Mouse (Mus musculus) stomach, postnatal 0 days (tissue): Measurements from ENCODE around the gene H2-Ab1.

Experiments
- CTCF ChIP-seq: IDR thresholded peaks from 2 replicates; pipeline ENCODE4 v1.5.1; 2016; ENCODE audit warnings: antibody characterized with exemption, low read depth, mild to moderate bottlenecking, moderate library complexity
- EP300 ChIP-seq: optimal IDR thresholded peaks from 2 replicates; pipeline ENCODE3; 2016; ENCODE audit warnings: antibody characterized with exemption

DNA sequence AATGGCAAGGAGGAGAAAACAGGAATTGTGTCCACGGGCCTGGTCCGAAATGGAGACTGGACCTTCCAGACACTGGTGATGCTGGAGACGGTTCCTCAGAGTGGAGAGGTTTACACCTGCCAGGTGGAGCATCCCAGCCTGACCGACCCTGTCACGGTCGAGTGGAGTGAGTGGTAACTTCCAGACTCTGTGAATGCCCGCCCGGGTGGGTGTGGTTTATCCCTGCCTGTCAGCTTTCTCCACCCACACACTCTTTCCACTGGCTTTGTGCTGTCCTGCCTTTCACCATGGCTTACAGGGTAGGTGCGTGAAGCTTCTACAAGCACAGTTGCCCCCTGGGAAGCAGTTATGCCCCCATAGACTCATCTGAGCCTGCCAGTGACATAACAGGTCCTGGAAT, 56.8 kb downstream of the H2-Ab1 start:
- no peak for TF ChIP-seq CTCF
- TF ChIP-seq EP300, result no peak
